15 mouse cellular contexts compared by ENCODE assay signal in genomic region chr19:13818827-13819226, GRCm38 (mm10). TPM values are rescaled to one million over a fixed set of nuclear protein-coding genes. Genes with fewer than 3 reads are reported as not detected.
DNase-seq lines count a peak whose midpoint lies in the region; ATAC-seq and TF ChIP-seq lines count a peak whose summit lies in the region.
"Had no signal": no experiment of that assay in that cellular context is flagged by ENCODE, and none has a peak within 500 bp of the region (broad histone marks: within the 10 kb centered on the region; RNA-seq: fewer than 3 reads in every experiment).

No protein-coding gene starts in this region.

- peak; percentile 54 for DNase-seq in kidney, postnatal 0 days (ENCODE audit: low spot score)
- no peak for DNase-seq in kidney, postnatal 14 days
- DNase-seq in thymus, postnatal 0 days (ENCODE audit: low spot score), result peak; percentile 2
- no peak for DNase-seq in thymus, postnatal 10 days (ENCODE audit: low spot score in 2 of 2)
- no peak for DNase-seq in lung, adult 18-20 months
- DNase-seq: adrenal gland, adult 2 months; gastrocnemius, postnatal 36 days; kidney, adult 18-20 months had no signal

- no peaks in the 10 kb centered on the region for H3K4me1 ChIP-seq in kidney, postnatal 0 days (replicated peaks; ENCODE audit: insufficient read depth, low read length)
- H3K4me1 ChIP-seq: embryonic facial prominence, embryonic 13.5 days; limb, embryonic 13.5 days had no signal

- no peaks in the 10 kb centered on the region for H3K27me3 ChIP-seq in kidney, postnatal 0 days (ENCODE audit: insufficient read depth, low read length)
- H3K27me3 ChIP-seq: embryonic facial prominence, embryonic 13.5 days; limb, embryonic 13.5 days had no signal

- H3K36me3 ChIP-seq in kidney, postnatal 0 days (ENCODE audit: insufficient read depth, low read length), result no peaks in the 10 kb centered on the region
- H3K36me3 ChIP-seq: embryonic facial prominence, embryonic 13.5 days; limb, embryonic 13.5 days had no signal

- no peak for ATAC-seq in kidney, postnatal 0 days (replicated peaks; ENCODE audit: low FRiP score, low read depth)
- ATAC-seq in common myeloid progenitor, adult 5-6 weeks (replicated peaks; ENCODE audit: low read depth, poor library complexity, severe bottlenecking), result 0 out of 2 replicates have a peak, but pooled peaks have one; percentile 39
- no peak for ATAC-seq in erythroid progenitor cell, adult 5-6 weeks (replicated peaks; ENCODE audit: low FRiP score, poor library complexity, severe bottlenecking)

- H3K9ac ChIP-seq in kidney, postnatal 0 days (ENCODE audit: low read depth, low read length), result no peak overlapping the region
- H3K9ac ChIP-seq: embryonic facial prominence, embryonic 13.5 days; limb, embryonic 13.5 days had no signal

- 35% methylated on average over 5 of the region's 5 CpGs for WGBS in kidney, postnatal 0 days

- no peak overlapping the region for H3K4me2 ChIP-seq in kidney, postnatal 0 days (ENCODE audit: low read length)
- H3K4me2 ChIP-seq: embryonic facial prominence, embryonic 13.5 days; limb, embryonic 13.5 days had no signal

- no peaks in the 10 kb centered on the region for H3K9me3 ChIP-seq in kidney, postnatal 0 days (replicated peaks; ENCODE audit: low read length)
- H3K9me3 ChIP-seq: embryonic facial prominence, embryonic 13.5 days; limb, embryonic 13.5 days had no signal

- H3K27ac ChIP-seq in kidney, postnatal 0 days, result no peak overlapping the region
- H3K27ac ChIP-seq: embryonic facial prominence, embryonic 13.5 days; limb, embryonic 13.5 days had no signal

- no peak overlapping the region for H3K4me3 ChIP-seq in kidney, postnatal 0 days (replicated peaks; ENCODE audit: low read depth, low read length)
- H3K4me3 ChIP-seq: embryonic facial prominence, embryonic 13.5 days; limb, embryonic 13.5 days; myocyte had no signal

- TF ChIP-seq CTCF in kidney, postnatal 0 days (IDR thresholded peaks at IDR 0.05; ENCODE audit: low read depth), result peak; percentile 69

RNA-seq across cellular contexts. Expression of gene Olfr1499, which starts 0.4 kb away (rescaled TPM):
- polyA plus RNA-seq in kidney, postnatal 0 days (2015; fragmentation: Nextera tagmentation; extraction: Ambion mirVana), result not detected in 2 replicates
- not detected in 2 replicates for polyA plus RNA-seq in thymus, postnatal 0 days (2015; fragmentation: Nextera tagmentation; extraction: Ambion mirVana)
- not detected in 2 replicates for total RNA-seq in common myeloid progenitor, adult 5-6 weeks (2017)
- not detected in 2 replicates for total RNA-seq in erythroid progenitor cell, adult 5-6 weeks (2015; ENCODE audit: low replicate concordance)
- not detected in 2 replicates for total RNA-seq in erythroid progenitor cell, adult 5-6 weeks (2017; ENCODE audit: low replicate concordance)
- total RNA-seq: adrenal gland, adult 2 months; gastrocnemius, postnatal 36 days had no signal
- polyA plus RNA-seq: adrenal gland, adult 2 months; embryonic facial prominence, embryonic 13.5 days; limb, embryonic 13.5 days; myocyte; spleen, adult 2 months; urinary bladder, adult 2 months had no signal

RNA-seq across cellular contexts. Expression of gene Olfr1500, which starts 11.5 kb away (rescaled TPM):
- not detected in 2 replicates for polyA plus RNA-seq in kidney, postnatal 0 days (2015; fragmentation: Nextera tagmentation; extraction: Ambion mirVana)
- polyA plus RNA-seq in thymus, postnatal 0 days (2015; fragmentation: Nextera tagmentation; extraction: Ambion mirVana), result not detected in 2 replicates
- total RNA-seq in common myeloid progenitor, adult 5-6 weeks (2017), result not detected in 2 replicates
- not detected in 2 replicates for total RNA-seq in erythroid progenitor cell, adult 5-6 weeks (2015; ENCODE audit: low replicate concordance)
- total RNA-seq in erythroid progenitor cell, adult 5-6 weeks (2017; ENCODE audit: low replicate concordance), result not detected in 2 replicates
- total RNA-seq: adrenal gland, adult 2 months; gastrocnemius, postnatal 36 days had no signal
- polyA plus RNA-seq: adrenal gland, adult 2 months; embryonic facial prominence, embryonic 13.5 days; limb, embryonic 13.5 days; myocyte; spleen, adult 2 months; urinary bladder, adult 2 months had no signal

RNA-seq across cellular contexts. Expression of gene Olfr1497, which starts 20.8 kb away (rescaled TPM):
- not detected in 2 replicates for polyA plus RNA-seq in kidney, postnatal 0 days (2015; fragmentation: Nextera tagmentation; extraction: Ambion mirVana)
- polyA plus RNA-seq in thymus, postnatal 0 days (2015; fragmentation: Nextera tagmentation; extraction: Ambion mirVana), result not detected in 2 replicates
- not detected in 2 replicates for total RNA-seq in common myeloid progenitor, adult 5-6 weeks (2017)
- total RNA-seq in erythroid progenitor cell, adult 5-6 weeks (2015; ENCODE audit: low replicate concordance), result not detected in 2 replicates
- total RNA-seq in erythroid progenitor cell, adult 5-6 weeks (2017; ENCODE audit: low replicate concordance), result not detected in 2 replicates
- total RNA-seq: adrenal gland, adult 2 months; gastrocnemius, postnatal 36 days had no signal
- polyA plus RNA-seq: adrenal gland, adult 2 months; embryonic facial prominence, embryonic 13.5 days; limb, embryonic 13.5 days; myocyte; spleen, adult 2 months; urinary bladder, adult 2 months had no signal

RNA-seq across cellular contexts. Expression of gene Olfr1501, which starts 31.7 kb away (rescaled TPM):
- not detected in 2 replicates for polyA plus RNA-seq in kidney, postnatal 0 days (2015; fragmentation: Nextera tagmentation; extraction: Ambion mirVana)
- polyA plus RNA-seq in thymus, postnatal 0 days (2015; fragmentation: Nextera tagmentation; extraction: Ambion mirVana), result not detected in 2 replicates
- total RNA-seq in common myeloid progenitor, adult 5-6 weeks (2017), result not detected in 2 replicates
- total RNA-seq in erythroid progenitor cell, adult 5-6 weeks (2015; ENCODE audit: low replicate concordance), result not detected in 2 replicates
- total RNA-seq in erythroid progenitor cell, adult 5-6 weeks (2017; ENCODE audit: low replicate concordance), result not detected in 2 replicates
- total RNA-seq: adrenal gland, adult 2 months; gastrocnemius, postnatal 36 days had no signal
- polyA plus RNA-seq: adrenal gland, adult 2 months; embryonic facial prominence, embryonic 13.5 days; limb, embryonic 13.5 days; myocyte; spleen, adult 2 months; urinary bladder, adult 2 months had no signal

RNA-seq across cellular contexts. Expression of gene Olfr1496, which starts 41.1 kb away (rescaled TPM):
- polyA plus RNA-seq in kidney, postnatal 0 days (2015; fragmentation: Nextera tagmentation; extraction: Ambion mirVana), result not detected in 2 replicates
- not detected in 2 replicates for polyA plus RNA-seq in thymus, postnatal 0 days (2015; fragmentation: Nextera tagmentation; extraction: Ambion mirVana)
- not detected in 2 replicates for total RNA-seq in common myeloid progenitor, adult 5-6 weeks (2017)
- not detected in 2 replicates for total RNA-seq in erythroid progenitor cell, adult 5-6 weeks (2015; ENCODE audit: low replicate concordance)
- total RNA-seq in erythroid progenitor cell, adult 5-6 weeks (2017; ENCODE audit: low replicate concordance), result not detected in 2 replicates
- total RNA-seq: adrenal gland, adult 2 months; gastrocnemius, postnatal 36 days had no signal
- polyA plus RNA-seq: adrenal gland, adult 2 months; embryonic facial prominence, embryonic 13.5 days; limb, embryonic 13.5 days; myocyte; spleen, adult 2 months; urinary bladder, adult 2 months had no signal

Comparison
In these comparisons a context has a peak if more than half of its experiments do, and no peak if none do; other contexts are left out.
1. DNase-seq: peak in kidney, postnatal 0 days (single experiment) and thymus, postnatal 0 days (single experiment); none in kidney, postnatal 14 days (single experiment), thymus, postnatal 10 days (0 of 2) and lung, adult 18-20 months (0 of 2).